Mouse (Mus musculus): ENCODE results near the gene Sgsm1.

The Sgsm1 gene

GRCm38 (mm10) chr5:113286048-113286447 is 24.5 kb downstream of the Sgsm1 start:
- DNase-seq (ENCODE audit: low spot score) = no peak

- DNase-seq (ENCODE audit: low spot score) = no peak
Observed at GRCm38 (mm10) chr5:113285541-113285940, 25.0 kb downstream of the Sgsm1 start.

GRCm38 (mm10) chr5:113283726-113284125 is 26.9 kb downstream of the Sgsm1 start:
- DNase-seq (ENCODE audit: low spot score) = no peak

- DNase-seq (ENCODE audit: low spot score) = no peak
Observed at GRCm38 (mm10) chr5:113281557-113281956, 29.0 kb downstream of the Sgsm1 start.

- DNase-seq (ENCODE audit: low spot score) = no peak
Observed at GRCm38 (mm10) chr5:113280138-113280856, 30.3 kb downstream of the Sgsm1 start.

- no peak for DNase-seq (ENCODE audit: low spot score)
Observed at GRCm38 (mm10) chr5:113275839-113276238, 34.7 kb downstream of the Sgsm1 start.

- no peak for DNase-seq (ENCODE audit: low spot score)
Observed at GRCm38 (mm10) chr5:113271207-113271811, 39.3 kb downstream of the Sgsm1 start.

- DNase-seq (ENCODE audit: low spot score) = no peak
Observed at GRCm38 (mm10) chr5:113270043-113270442, 40.5 kb downstream of the Sgsm1 start.

GRCm38 (mm10) chr5:113268246-113268645 is 42.3 kb downstream of the Sgsm1 start:
- no peak for DNase-seq (ENCODE audit: low spot score)

GRCm38 (mm10) chr5:113265637-113266036 is 44.9 kb downstream of the Sgsm1 start:
- no peak for DNase-seq (ENCODE audit: low spot score)

GRCm38 (mm10) chr5:113250806-113251205 is 59.8 kb downstream of the Sgsm1 start:
- DNase-seq (ENCODE audit: low spot score) = no peak

- DNase-seq (ENCODE audit: low spot score) = no peak
Observed at GRCm38 (mm10) chr5:113249263-113249930, 61.2 kb downstream of the Sgsm1 start.

GRCm38 (mm10) chr5:113230196-113230595 is 80.4 kb downstream of the Sgsm1 start:
- no peak for DNase-seq (ENCODE audit: low spot score)

GRCm38 (mm10) chr5:113226632-113227102 is 83.9 kb downstream of the Sgsm1 start, which contains the start of gene Tmem211:
TSS of gene Tmem211 (plus strand) at chr5:113226909.
- no peak for DNase-seq (ENCODE audit: low spot score)

- DNase-seq (ENCODE audit: low spot score) = no peak
Observed at GRCm38 (mm10) chr5:113225686-113226435, 84.7 kb downstream of the Sgsm1 start.

GRCm38 (mm10) chr5:113225271-113225670 is 85.3 kb downstream of the Sgsm1 start:
- DNase-seq (ENCODE audit: low spot score) = no peak

- DNase-seq (ENCODE audit: low spot score) = no peak
Observed at GRCm38 (mm10) chr5:113223888-113224287, 86.7 kb downstream of the Sgsm1 start.

GRCm38 (mm10) chr5:113221147-113221865 is 89.3 kb downstream of the Sgsm1 start, which contains the start of gene 2900026A02Rik:
TSS of gene 2900026A02Rik (minus strand) at chr5:113221236.
- DNase-seq (ENCODE audit: low spot score) = peak; percentile 52

GRCm38 (mm10) chr5:113220383-113221146 is 90.0 kb downstream of the Sgsm1 start:
- DNase-seq (ENCODE audit: low spot score) = no peak

- no peak for DNase-seq (ENCODE audit: low spot score)
Observed at GRCm38 (mm10) chr5:113219876-113220275, 90.7 kb downstream of the Sgsm1 start.

GRCm38 (mm10) chr5:113219450-113219849 is 91.1 kb downstream of the Sgsm1 start:
- no peak for DNase-seq (ENCODE audit: low spot score)

Measured in urinary bladder, postnatal 10 days (tissue).